Mouse (Mus musculus): ENCODE measurements at regions not wholly inside any gene's neighbourhood (a gene's known extent, or its start where the extent isn't known, plus 50 kb on each side); places are given as distances from the start of the nearest gene placed in this dataset.
A peak's percentile ranks its signal among the peaks of the same experiment; 100 is the strongest.
"Not testable (repeated sequence)": the region's sequence is repeated elsewhere in the genome, so short reads cannot be mapped to it uniquely, and the experiment has no call there.

DNA sequence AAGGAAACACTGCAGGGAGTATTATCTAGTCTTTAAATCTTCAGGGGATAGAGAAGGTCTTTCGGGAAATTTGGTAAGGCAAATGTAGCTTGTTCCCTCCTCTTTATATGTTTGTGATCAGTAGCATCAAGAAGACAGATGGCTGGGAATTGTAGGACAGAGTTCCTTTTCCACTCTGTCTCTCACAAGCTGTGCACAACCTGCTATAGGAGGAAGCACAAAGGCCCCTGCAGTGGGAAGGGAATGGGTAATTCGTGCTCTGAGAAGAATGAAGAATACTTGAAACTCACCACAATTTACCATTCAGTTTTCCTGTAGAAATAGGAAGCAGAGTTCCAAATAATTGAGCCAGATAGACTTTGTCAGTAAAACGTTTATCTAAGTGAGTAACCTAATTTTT is 1007.2 kb downstream of the Epha7 start:
- ATAC-seq (ENCODE audit: low FRiP score) (no peak), DNase-seq (ENCODE audit: low spot score, missing footprints) (no peak)
- H3K4me3 ChIP-seq (ENCODE audit: low read depth, low read length): no peak overlapping the region
- 70% methylated on average over 3 of the region's 3 CpGs for WGBS
- H3K9ac ChIP-seq (ENCODE audit: low read length): no peak overlapping the region
- H3K4me1 ChIP-seq (ENCODE audit: control insufficient read depth, insufficient read depth, low read length): no peaks in the 10 kb centered on the region
- H3K27ac ChIP-seq (ENCODE audit: low read depth, low read length): no peak overlapping the region
- no peaks in the 10 kb centered on the region for H3K36me3 ChIP-seq (ENCODE audit: control insufficient read depth, insufficient read depth, low read length)
- H3K4me2 ChIP-seq: no peak overlapping the region
- H3K9me3 ChIP-seq (ENCODE audit: control insufficient read depth, low read length): no peaks in the 10 kb centered on the region
- no peaks in the 10 kb centered on the region for H3K27me3 ChIP-seq (ENCODE audit: control insufficient read depth, insufficient read depth, low read length)

- not testable (repeated sequence) for DNase-seq (ENCODE audit: low spot score, missing footprints); H3K36me3 ChIP-seq (ENCODE audit: control insufficient read depth, insufficient read depth, low read length); H3K4me1 ChIP-seq (ENCODE audit: control insufficient read depth, insufficient read depth, low read length); H3K9me3 ChIP-seq (ENCODE audit: control insufficient read depth, low read length); H3K9ac ChIP-seq (ENCODE audit: low read length); H3K4me2 ChIP-seq; H3K27me3 ChIP-seq (ENCODE audit: control insufficient read depth, insufficient read depth, low read length); H3K4me3 ChIP-seq (ENCODE audit: low read depth, low read length); ATAC-seq (ENCODE audit: low FRiP score); H3K27ac ChIP-seq (ENCODE audit: low read depth, low read length)
- WGBS: 87% methylated on average over 3 of the region's 3 CpGs
These were observed 1017.8 kb downstream of the Epha7 start for GRCm38 (mm10) chr4:29830727-29831126.

DNA sequence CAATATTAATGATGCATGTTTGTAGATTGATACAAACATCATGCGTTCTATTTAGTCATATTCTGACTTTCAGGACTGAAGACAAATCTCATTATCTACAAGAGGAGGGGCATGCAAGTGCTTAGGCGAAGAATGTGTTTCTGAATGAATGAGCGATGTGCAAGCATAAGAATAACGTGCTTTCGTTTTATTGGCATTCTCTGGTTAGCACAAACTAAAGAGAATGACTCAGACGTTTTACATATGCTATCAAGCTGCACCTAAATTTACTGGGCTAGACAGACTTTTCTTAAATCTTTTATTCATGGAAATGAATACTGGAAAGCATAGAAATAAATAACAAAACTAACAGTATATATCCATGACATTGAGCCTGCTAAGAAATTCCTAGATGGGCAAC is 1019.8 kb downstream of the Epha7 start:
- ATAC-seq (ENCODE audit: low FRiP score) (no peak), DNase-seq (ENCODE audit: low spot score, missing footprints) (peak; percentile 45)
- H3K9ac ChIP-seq (ENCODE audit: low read length): no peak overlapping the region
- no peaks in the 10 kb centered on the region for H3K9me3 ChIP-seq (ENCODE audit: control insufficient read depth, low read length)
- no peak overlapping the region for H3K27ac ChIP-seq (ENCODE audit: low read depth, low read length)
- 83% methylated on average over 6 of the region's 6 CpGs for WGBS
- no peaks in the 10 kb centered on the region for H3K36me3 ChIP-seq (ENCODE audit: control insufficient read depth, insufficient read depth, low read length)
- no peaks in the 10 kb centered on the region for H3K4me1 ChIP-seq (ENCODE audit: control insufficient read depth, insufficient read depth, low read length)
- H3K4me3 ChIP-seq (ENCODE audit: low read depth, low read length): no peak overlapping the region
- no peak overlapping the region for H3K4me2 ChIP-seq
- H3K27me3 ChIP-seq (ENCODE audit: control insufficient read depth, insufficient read depth, low read length): no peaks in the 10 kb centered on the region

GRCm38 (mm10) chr4:29856616-29857015 is 1043.7 kb downstream of the Epha7 start:
- no peak for DNase-seq (ENCODE audit: low spot score, missing footprints)
- 91% methylated on average over 2 of the region's 2 CpGs for WGBS
- Histone ChIP-seq H3K36me3 (ENCODE audit: control insufficient read depth, insufficient read depth, low read length) (no peaks in the 10 kb centered on the region), H3K9me3 (ENCODE audit: control insufficient read depth, low read length) (no peaks in the 10 kb centered on the region), H3K4me2 (no peak overlapping the region), H3K9ac (ENCODE audit: low read length) (no peak overlapping the region), H3K4me1 (ENCODE audit: control insufficient read depth, insufficient read depth, low read length) (no peaks in the 10 kb centered on the region), H3K27ac (ENCODE audit: low read depth, low read length) (no peak overlapping the region), H3K27me3 (ENCODE audit: control insufficient read depth, insufficient read depth, low read length) (no peaks in the 10 kb centered on the region), H3K4me3 (ENCODE audit: low read depth, low read length) (no peak overlapping the region)
- ATAC-seq (ENCODE audit: low FRiP score): no peak
